Mouse (Mus musculus): ENCODE data around the gene Rpl18a. TPM values are rescaled to one million over a fixed set of nuclear protein-coding genes. Genes with fewer than 3 reads are reported as not detected.

The Rpl18a gene
- polyA plus RNA-seq, 1 experiment from 2014 or later, result 2,480 TPM

GRCm38 (mm10) chr8:70905831-70906736 is 8.9 kb upstream of the Rpl18a start, which contains the start of gene Map1s:
TSS of gene Map1s (plus strand) at chr8:70905932.
- Histone ChIP-seq H3K4me1 (replicated peaks; ENCODE audit: control insufficient read depth, insufficient read depth, low read length) (peaks cover 14% of the 10 kb centered on the region), H3K9me3 (ENCODE audit: control insufficient read depth, low read length) (no peaks in the 10 kb centered on the region), H3K36me3 (ENCODE audit: control insufficient read depth, insufficient read depth) (no peaks in the 10 kb centered on the region), H3K9ac (replicated peaks; ENCODE audit: low read depth, low read length) (peak within 1 kb of the TSS; percentile 91), H3K4me3 (replicated peaks; ENCODE audit: low read length) (peak within 1 kb of the TSS; percentile 87), H3K27ac (ENCODE audit: low read length) (peak within 1 kb of the TSS; percentile 85), H3K4me2 (ENCODE audit: low read length) (peak within 1 kb of the TSS; percentile 85), H3K27me3 (replicated peaks; ENCODE audit: control insufficient read depth, insufficient read depth, low read length) (peaks cover 12% of the 10 kb centered on the region)
- peak; percentile 96 for ATAC-seq
- under 1% methylated on average over 78 of the region's 86 CpGs for WGBS

GRCm38 (mm10) chr8:70905463-70905830 is 8.2 kb upstream of the Rpl18a start:
- peak overlapping the region; percentile 91 for H3K9ac ChIP-seq (replicated peaks; ENCODE audit: low read depth, low read length)
- 21% methylated on average over 8 of the region's 8 CpGs for WGBS
- peak overlapping the region; percentile 77 for H3K4me2 ChIP-seq (ENCODE audit: low read length)
- H3K27ac ChIP-seq (ENCODE audit: low read length), result peak overlapping the region; percentile 85
- H3K4me1 ChIP-seq (replicated peaks; ENCODE audit: control insufficient read depth, insufficient read depth, low read length), result peaks cover 14% of the 10 kb centered on the region
- peaks cover 12% of the 10 kb centered on the region for H3K27me3 ChIP-seq (replicated peaks; ENCODE audit: control insufficient read depth, insufficient read depth, low read length)
- peak overlapping the region; percentile 87 for H3K4me3 ChIP-seq (replicated peaks; ENCODE audit: low read length)
- peak; percentile 24 for ATAC-seq
- no peaks in the 10 kb centered on the region for H3K9me3 ChIP-seq (ENCODE audit: control insufficient read depth, low read length)
- no peaks in the 10 kb centered on the region for H3K36me3 ChIP-seq (ENCODE audit: control insufficient read depth, insufficient read depth)

- no peak overlapping the region for H3K27ac ChIP-seq (ENCODE audit: low read length)
- H3K4me1 ChIP-seq (replicated peaks; ENCODE audit: control insufficient read depth, insufficient read depth, low read length), result peaks cover 14% of the 10 kb centered on the region
- no peaks in the 10 kb centered on the region for H3K36me3 ChIP-seq (ENCODE audit: control insufficient read depth, insufficient read depth)
- peaks cover 12% of the 10 kb centered on the region for H3K27me3 ChIP-seq (replicated peaks; ENCODE audit: control insufficient read depth, insufficient read depth, low read length)
- no peak for ATAC-seq
- no peak overlapping the region for H3K4me3 ChIP-seq (replicated peaks; ENCODE audit: low read length)
- H3K9ac ChIP-seq (replicated peaks; ENCODE audit: low read depth, low read length), result no peak overlapping the region
- no peaks in the 10 kb centered on the region for H3K9me3 ChIP-seq (ENCODE audit: control insufficient read depth, low read length)
- WGBS, result 72% methylated on average over 4 of the region's 4 CpGs
- no peak overlapping the region for H3K4me2 ChIP-seq (ENCODE audit: low read length)
These were observed 7.3 kb upstream of the Rpl18a start for GRCm38 (mm10) chr8:70904532-70904931.

GRCm38 (mm10) chr8:70903582-70903981 is 6.4 kb upstream of the Rpl18a start:
- ATAC-seq, result no peak
- Histone ChIP-seq H3K9me3 (ENCODE audit: control insufficient read depth, low read length) (no peaks in the 10 kb centered on the region), H3K36me3 (ENCODE audit: control insufficient read depth, insufficient read depth) (no peaks in the 10 kb centered on the region)

GRCm38 (mm10) chr8:70903112-70903511 is 5.9 kb upstream of the Rpl18a start:
- H3K9ac ChIP-seq (replicated peaks; ENCODE audit: low read depth, low read length), result no peak overlapping the region
- H3K27ac ChIP-seq (ENCODE audit: low read length), result no peak overlapping the region
- H3K27me3 ChIP-seq (replicated peaks; ENCODE audit: control insufficient read depth, insufficient read depth, low read length), result peaks cover 12% of the 10 kb centered on the region
- no peak overlapping the region for H3K4me3 ChIP-seq (replicated peaks; ENCODE audit: low read length)
- ATAC-seq, result no peak
- no peaks in the 10 kb centered on the region for H3K36me3 ChIP-seq (ENCODE audit: control insufficient read depth, insufficient read depth)
- no peak overlapping the region for H3K4me2 ChIP-seq (ENCODE audit: low read length)
- peaks cover 18% of the 10 kb centered on the region for H3K4me1 ChIP-seq (replicated peaks; ENCODE audit: control insufficient read depth, insufficient read depth, low read length)
- H3K9me3 ChIP-seq (ENCODE audit: control insufficient read depth, low read length), result no peaks in the 10 kb centered on the region
- 43% methylated on average over 4 of the region's 4 CpGs for WGBS

More at GRCm38 (mm10) chr8:70903582-70903981, 6.4 kb upstream of the Rpl18a start:
- H3K4me3 ChIP-seq (replicated peaks; ENCODE audit: low read length), result no peak overlapping the region
- H3K4me1 ChIP-seq (replicated peaks; ENCODE audit: control insufficient read depth, insufficient read depth, low read length), result peaks cover 14% of the 10 kb centered on the region
- H3K9ac ChIP-seq (replicated peaks; ENCODE audit: low read depth, low read length), result no peak overlapping the region
- no peak overlapping the region for H3K4me2 ChIP-seq (ENCODE audit: low read length)
- H3K27ac ChIP-seq (ENCODE audit: low read length), result no peak overlapping the region
- peaks cover 12% of the 10 kb centered on the region for H3K27me3 ChIP-seq (replicated peaks; ENCODE audit: control insufficient read depth, insufficient read depth, low read length)

- Histone ChIP-seq H3K36me3 (ENCODE audit: control insufficient read depth, insufficient read depth) (no peaks in the 10 kb centered on the region), H3K9me3 (ENCODE audit: control insufficient read depth, low read length) (no peaks in the 10 kb centered on the region), H3K9ac (replicated peaks; ENCODE audit: low read depth, low read length) (no peak overlapping the region), H3K27ac (ENCODE audit: low read length) (no peak overlapping the region), H3K4me3 (replicated peaks; ENCODE audit: low read length) (no peak overlapping the region), H3K4me2 (ENCODE audit: low read length) (no peak overlapping the region), H3K4me1 (replicated peaks; ENCODE audit: control insufficient read depth, insufficient read depth, low read length) (peaks cover 22% of the 10 kb centered on the region), H3K27me3 (replicated peaks; ENCODE audit: control insufficient read depth, insufficient read depth, low read length) (peaks cover 12% of the 10 kb centered on the region)
- 19% methylated on average over 5 of the region's 5 CpGs for WGBS
- no peak for ATAC-seq
These were observed 5.0 kb upstream of the Rpl18a start for GRCm38 (mm10) chr8:70902211-70902610.

- no peak overlapping the region for H3K4me3 ChIP-seq (replicated peaks; ENCODE audit: low read length)
- H3K27ac ChIP-seq (ENCODE audit: low read length), result no peak overlapping the region
- H3K4me1 ChIP-seq (replicated peaks; ENCODE audit: control insufficient read depth, insufficient read depth, low read length), result peaks cover 21% of the 10 kb centered on the region
- no peak overlapping the region for H3K4me2 ChIP-seq (ENCODE audit: low read length)
- no peaks in the 10 kb centered on the region for H3K36me3 ChIP-seq (ENCODE audit: control insufficient read depth, insufficient read depth)
- H3K27me3 ChIP-seq (replicated peaks; ENCODE audit: control insufficient read depth, insufficient read depth, low read length), result peaks cover 12% of the 10 kb centered on the region
- ATAC-seq, result no peak
- H3K9me3 ChIP-seq (ENCODE audit: control insufficient read depth, low read length), result no peaks in the 10 kb centered on the region
- H3K9ac ChIP-seq (replicated peaks; ENCODE audit: low read depth, low read length), result no peak overlapping the region
- 84% methylated on average over 2 of the region's 2 CpGs for WGBS
These were observed 3.7 kb upstream of the Rpl18a start for GRCm38 (mm10) chr8:70900872-70901387.

- H3K27ac ChIP-seq (ENCODE audit: low read length), result no peak overlapping the region
- WGBS, result 83% methylated on average over 2 of the region's 2 CpGs
- H3K27me3 ChIP-seq (replicated peaks; ENCODE audit: control insufficient read depth, insufficient read depth, low read length), result peaks cover 7% of the 10 kb centered on the region
- H3K9me3 ChIP-seq (ENCODE audit: control insufficient read depth, low read length), result no peaks in the 10 kb centered on the region
- no peak overlapping the region for H3K4me2 ChIP-seq (ENCODE audit: low read length)
- no peak for ATAC-seq
- H3K4me3 ChIP-seq (replicated peaks; ENCODE audit: low read length), result no peak overlapping the region
- peaks cover 15% of the 10 kb centered on the region for H3K36me3 ChIP-seq (ENCODE audit: control insufficient read depth, insufficient read depth)
- no peak overlapping the region for H3K9ac ChIP-seq (replicated peaks; ENCODE audit: low read depth, low read length)
- peaks cover 18% of the 10 kb centered on the region for H3K4me1 ChIP-seq (replicated peaks; ENCODE audit: control insufficient read depth, insufficient read depth, low read length)
These were observed 2.0 kb upstream of the Rpl18a start for GRCm38 (mm10) chr8:70899226-70899625.

GRCm38 (mm10) chr8:70898661-70899198 is 1.5 kb upstream of the Rpl18a start:
- H3K9ac ChIP-seq (replicated peaks; ENCODE audit: low read depth, low read length), result peak overlapping the region; percentile 38; the same call in 1 of the 2 replicates
- ATAC-seq, result no peak
- WGBS, result 69% methylated on average over 2 of the region's 2 CpGs
- H3K27me3 ChIP-seq (replicated peaks; ENCODE audit: control insufficient read depth, insufficient read depth, low read length), result peaks cover 2% of the 10 kb centered on the region
- no peak overlapping the region; the same call in 1 of the 2 replicates for H3K4me2 ChIP-seq (ENCODE audit: low read length)
- H3K9me3 ChIP-seq (ENCODE audit: control insufficient read depth, low read length), result no peaks in the 10 kb centered on the region
- peaks cover 18% of the 10 kb centered on the region for H3K4me1 ChIP-seq (replicated peaks; ENCODE audit: control insufficient read depth, insufficient read depth, low read length)
- H3K4me3 ChIP-seq (replicated peaks; ENCODE audit: low read length), result no peak overlapping the region
- H3K36me3 ChIP-seq (ENCODE audit: control insufficient read depth, insufficient read depth), result peaks cover 19% of the 10 kb centered on the region
- H3K27ac ChIP-seq (ENCODE audit: low read length), result no peak overlapping the region
